Mouse (Mus musculus) kidney, embryonic 14.5 days (tissue): ENCODE data around the gene Eif3d. TPM values are rescaled to one million over a fixed set of nuclear protein-coding genes. Genes with fewer than 3 reads are reported as not detected.

Source experiments
- ATAC-seq: fragments of 200-750 bp; cut with Nextera tagmentation; 2 replicates; pipeline ENCODE4 v1.8.0; 2017; ENCODE audit warnings: moderate number of reproducible peaks, mild to moderate bottlenecking, moderate TSS enrichment, moderate library complexity; ENCODE audit not compliant: low FRiP score, low TSS enrichment
- H3K27ac ChIP-seq: fragments of 300-500 bp; sonication (generic); 2 replicates; pipeline ENCODE4 v1.5.1; 2014; ENCODE audit warnings: low read depth, mild to moderate bottlenecking, low read length, moderate library complexity, mixed read lengths
- H3K27me3 ChIP-seq: fragments of 300-500 bp; sonication (generic); 2 replicates; pipeline ENCODE4 v1.6.1; 2014; ENCODE audit warnings: mild to moderate bottlenecking, low read length; ENCODE audit not compliant: control insufficient read depth, insufficient read depth
- H3K36me3 ChIP-seq: fragments of 300-500 bp; sonication (generic); 2 replicates; pipeline ENCODE4 v1.6.1; 2014; ENCODE audit warnings: low read length, mixed read lengths; ENCODE audit not compliant: control insufficient read depth, insufficient read depth
- H3K4me1 ChIP-seq: fragments of 300-500 bp; sonication (generic); 2 replicates; pipeline ENCODE4 v1.6.1; 2014; ENCODE audit warnings: low read length, mixed read lengths; ENCODE audit not compliant: control insufficient read depth, insufficient read depth
- H3K4me2 ChIP-seq: fragments of 300-500 bp; sonication (generic); replicated peaks from 2 replicates; pipeline ENCODE4 v1.6.1; 2014; ENCODE audit warnings: low read depth, mild to moderate bottlenecking, low read length
- H3K4me3 ChIP-seq: fragments of 300-500 bp; sonication (generic); 2 replicates; pipeline ENCODE4 v1.5.1; 2014; ENCODE audit warnings: mild to moderate bottlenecking, low read length
- H3K9ac ChIP-seq: fragments of 300-500 bp; sonication (generic); 2 replicates; pipeline ENCODE4 v1.6.1; 2014; ENCODE audit warnings: low read depth, mild to moderate bottlenecking, low read length, moderate library complexity
- H3K9me3 ChIP-seq: fragments of 300-500 bp; sonication (generic); 2 replicates; pipeline ENCODE4 v1.6.1; 2016; ENCODE audit warnings: low read length; ENCODE audit not compliant: control insufficient read depth
- WGBS: fragments of 180-500 bp; shearing (Covaris S2); extraction: QIAGEN DNeasy Blood & Tissue Kit; methylation state at CpG from one replicate; pipeline ENCODE4 v1.1.7; 2014; 5-methylcytosine and 5-hydroxymethylcytosine counted together
- polyA plus RNA-seq: library from polyadenylated mRNA; unstranded; fragments of >200 nt; fragmentation: Nextera tagmentation; extraction: Ambion mirVana; gene quantifications from 2 replicates; pipeline ENCODE4 v1.2.1, GENCODE M21; 2014

Eif3d gene
- polyA plus RNA-seq, 1 experiment from 2014 or later: 247 TPM

DNA sequence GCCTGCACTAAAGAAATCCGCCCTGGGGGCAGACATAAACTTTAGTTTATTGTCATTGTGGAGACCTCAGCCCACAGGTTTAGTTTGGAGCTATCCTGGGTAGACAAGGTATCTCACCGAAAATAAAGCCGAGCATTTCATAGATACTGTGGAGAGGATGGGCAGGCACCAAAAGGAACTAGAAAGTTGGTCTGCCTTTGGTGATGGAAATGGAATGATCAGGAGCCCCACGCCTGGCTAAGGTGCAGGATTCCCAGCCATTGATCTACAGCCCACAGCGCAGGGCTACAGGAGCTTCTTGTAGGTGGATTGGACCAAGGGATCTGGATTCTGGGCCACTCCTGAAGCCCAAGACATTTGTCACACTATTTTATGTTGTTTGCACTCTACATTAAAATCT lies 13.0 kb downstream of the Eif3d start:
- H3K36me3 ChIP-seq: peaks cover 45% of the 10 kb centered on the region
- peaks cover 8% of the 10 kb centered on the region for H3K27me3 ChIP-seq
- peaks cover 13% of the 10 kb centered on the region for H3K4me1 ChIP-seq
- H3K4me2 ChIP-seq: no peak overlapping the region
- no peak for ATAC-seq
- no peak overlapping the region for H3K9ac ChIP-seq
- H3K27ac ChIP-seq: no peak overlapping the region
- H3K4me3 ChIP-seq: no peak overlapping the region
- WGBS: 40% methylated on average over 5 of the region's 5 CpGs
- no peaks in the 10 kb centered on the region for H3K9me3 ChIP-seq

DNA sequence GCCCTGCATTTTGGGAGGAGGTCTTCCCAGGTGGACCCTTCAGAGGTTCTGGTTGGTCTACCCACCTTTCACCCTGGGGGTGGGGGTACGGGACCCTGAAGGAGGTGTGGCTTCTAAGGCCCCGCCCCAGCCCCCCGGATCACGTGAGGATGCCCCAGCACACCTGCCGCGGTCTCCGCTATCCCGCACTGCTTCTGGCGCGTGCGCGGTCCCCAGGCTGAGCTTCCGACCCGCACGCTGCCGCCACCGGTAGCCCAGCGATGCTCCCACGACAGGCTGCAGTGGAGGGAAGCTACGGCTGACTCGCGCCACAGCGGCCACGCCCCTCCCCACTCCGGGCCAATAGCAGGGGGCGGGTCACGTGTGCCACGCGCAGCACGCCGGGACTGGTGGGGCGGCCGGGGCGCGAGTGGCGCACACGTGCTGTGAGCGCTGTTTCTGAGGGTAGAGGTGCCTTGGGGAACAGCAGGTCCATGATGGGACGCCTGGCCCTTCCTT lies 14.2 kb downstream of the Eif3d start, which contains the start of gene Foxred2:
Gene Foxred2, minus strand, starts transcription at position 319 of the 498 bp plus-strand sequence.
- H3K27me3 ChIP-seq: peaks cover 8% of the 10 kb centered on the region
- H3K27ac ChIP-seq: no peak within 1 kb of the TSS
- ATAC-seq: peak; percentile 94
- H3K4me2 ChIP-seq: peak within 1 kb of the TSS; percentile 69
- peaks cover 13% of the 10 kb centered on the region for H3K4me1 ChIP-seq
- H3K36me3 ChIP-seq: peaks cover 33% of the 10 kb centered on the region
- no peaks in the 10 kb centered on the region for H3K9me3 ChIP-seq
- under 1% methylated on average over 39 of the region's 39 CpGs for WGBS
- H3K4me3 ChIP-seq: peak within 1 kb of the TSS; percentile 39
- H3K9ac ChIP-seq: peak within 1 kb of the TSS; percentile 44

DNA sequence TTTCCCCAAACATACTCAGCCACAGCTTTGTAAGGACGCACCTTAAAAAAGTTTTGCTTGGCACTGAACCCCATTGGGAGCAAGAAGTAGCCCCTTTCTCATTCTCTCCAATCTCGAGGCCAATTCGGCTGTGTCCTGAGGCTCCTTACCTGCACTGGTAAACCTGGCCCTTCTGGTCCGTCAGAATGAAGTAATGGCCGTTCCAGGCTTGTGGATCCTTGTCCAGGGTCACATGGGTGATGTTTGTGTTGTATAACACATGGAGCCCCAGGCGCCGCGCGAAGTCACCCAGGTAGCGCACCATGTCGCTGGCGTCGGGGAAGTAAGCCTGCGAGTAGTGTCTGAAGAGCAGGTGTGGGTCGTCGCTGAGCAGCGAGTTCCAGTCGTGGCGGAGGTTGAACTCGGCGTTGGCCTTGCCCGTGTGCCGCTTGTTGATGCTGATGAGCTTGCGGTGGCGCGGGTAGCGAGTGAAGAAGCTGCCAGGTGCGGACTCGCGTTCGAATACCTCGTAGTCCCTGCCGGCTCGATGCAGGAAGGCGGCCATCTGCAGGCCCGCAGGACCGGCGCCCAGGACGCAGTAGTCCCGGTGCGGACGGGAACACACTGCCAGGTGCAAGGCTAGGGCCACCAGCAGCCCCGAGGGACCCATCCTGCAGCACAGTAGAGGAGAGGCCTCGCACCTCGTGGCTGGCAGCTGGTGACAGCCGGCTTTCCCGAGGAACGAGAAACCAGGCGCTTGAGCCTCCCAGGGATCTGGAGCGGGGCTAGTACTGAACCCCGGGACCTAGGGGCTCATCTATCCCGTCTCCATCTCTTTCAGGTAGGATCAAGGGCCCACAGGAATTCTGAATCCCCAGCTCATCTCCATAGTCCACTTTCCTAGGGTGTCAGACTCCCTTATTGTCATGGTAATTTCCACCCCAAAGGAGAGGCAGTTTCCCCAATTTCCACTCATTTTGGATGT lies 14.9 kb downstream of the Eif3d start:
- Histone ChIP-seq H3K27me3 (peaks cover 8% of the 10 kb centered on the region), H3K4me1 (peaks cover 13% of the 10 kb centered on the region), H3K36me3 (peaks cover 26% of the 10 kb centered on the region), H3K9me3 (no peaks in the 10 kb centered on the region), H3K4me2 (peak overlapping the region; percentile 69), H3K4me3 (peak overlapping the region; percentile 39), H3K27ac (no peak overlapping the region), H3K9ac (peak overlapping the region; percentile 44)
- peak; percentile 32 for ATAC-seq
- WGBS: 8% methylated on average over 52 of the region's 52 CpGs

DNA sequence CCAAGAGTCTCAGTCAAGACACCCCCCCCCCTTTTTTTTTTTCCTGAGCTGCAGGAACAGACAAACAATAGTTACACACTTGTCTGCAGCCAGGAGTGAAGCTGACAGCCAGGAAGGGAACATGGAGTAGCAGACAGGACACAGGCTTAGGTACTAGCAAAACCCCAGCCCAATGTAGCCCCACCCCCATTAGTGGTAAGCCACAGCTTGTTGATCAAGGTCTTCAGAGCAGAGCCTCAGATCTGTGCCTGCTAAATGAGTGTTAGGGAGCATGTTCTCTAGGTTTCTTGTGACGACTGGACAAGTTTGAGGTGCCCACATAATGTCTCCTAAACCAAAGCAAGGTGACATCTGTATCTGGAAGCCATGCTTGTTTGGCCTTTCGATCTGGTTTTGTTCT lies 16.3 kb downstream of the Eif3d start:
- no peaks in the 10 kb centered on the region for H3K9me3 ChIP-seq
- H3K4me1 ChIP-seq: peaks cover 13% of the 10 kb centered on the region
- no peak overlapping the region for H3K4me2 ChIP-seq
- no peak overlapping the region for H3K27ac ChIP-seq
- no peak for ATAC-seq
- WGBS: 79% methylated on average over 2 of the region's 2 CpGs
- peaks cover 8% of the 10 kb centered on the region for H3K27me3 ChIP-seq
- H3K36me3 ChIP-seq: peaks cover 12% of the 10 kb centered on the region
- H3K4me3 ChIP-seq: no peak overlapping the region
- no peak overlapping the region for H3K9ac ChIP-seq

DNA sequence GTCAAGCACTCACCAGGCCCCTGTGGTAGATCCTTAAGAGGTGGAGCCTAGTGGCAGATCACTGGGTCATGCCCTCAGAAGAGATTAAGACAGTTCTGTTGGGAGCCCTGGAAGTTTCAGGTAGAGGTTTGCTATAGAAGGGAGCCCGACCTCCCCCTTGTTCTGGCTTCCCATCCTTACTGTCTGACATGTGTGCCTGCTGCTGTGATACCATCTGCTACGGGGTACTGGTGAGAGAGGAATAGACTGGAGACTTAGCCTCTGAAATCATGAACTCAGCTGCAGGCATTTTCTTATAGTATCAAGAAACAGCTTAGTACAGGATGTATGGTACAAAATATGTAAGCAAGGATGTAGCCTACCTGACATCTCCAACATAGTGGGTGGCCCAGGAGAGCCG lies 17.7 kb downstream of the Eif3d start:
- no peak overlapping the region for H3K9ac ChIP-seq
- no peak overlapping the region for H3K4me2 ChIP-seq
- H3K27ac ChIP-seq: no peak overlapping the region
- 89% methylated on average over 3 of the region's 3 CpGs for WGBS
- H3K4me1 ChIP-seq: peaks cover 13% of the 10 kb centered on the region
- H3K27me3 ChIP-seq: peaks cover 8% of the 10 kb centered on the region
- H3K4me3 ChIP-seq: no peak overlapping the region
- H3K36me3 ChIP-seq: no peaks in the 10 kb centered on the region
- H3K9me3 ChIP-seq: no peaks in the 10 kb centered on the region
- ATAC-seq: no peak

DNA sequence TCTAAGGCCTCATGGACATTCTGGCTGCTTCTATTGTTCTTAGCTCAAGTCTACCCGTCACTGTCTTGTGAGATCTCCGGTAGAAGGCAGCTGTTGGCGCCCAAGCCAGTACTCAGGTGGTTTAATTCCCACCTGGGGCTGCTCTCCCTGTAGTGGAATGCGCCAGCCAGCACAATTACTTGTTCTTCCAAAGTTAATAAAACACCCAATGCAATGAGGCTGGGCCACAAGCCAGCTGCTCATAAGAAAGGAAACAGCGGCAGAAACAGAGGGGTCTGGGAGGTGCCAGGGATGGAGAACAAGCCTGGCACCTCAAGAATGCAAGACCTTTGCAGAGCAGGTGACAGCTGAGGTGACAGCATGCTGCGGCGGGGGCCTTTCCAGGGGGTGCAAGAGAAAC lies 21.6 kb downstream of the Eif3d start:
- ATAC-seq: no peak
- H3K9ac ChIP-seq: no peak overlapping the region
- WGBS: 92% methylated on average over 7 of the region's 7 CpGs
- H3K4me2 ChIP-seq: no peak overlapping the region
- no peak overlapping the region for H3K27ac ChIP-seq
- H3K4me3 ChIP-seq: no peak overlapping the region
- no peaks in the 10 kb centered on the region for H3K4me1 ChIP-seq
- no peaks in the 10 kb centered on the region for H3K27me3 ChIP-seq
- no peaks in the 10 kb centered on the region for H3K9me3 ChIP-seq
- no peaks in the 10 kb centered on the region for H3K36me3 ChIP-seq

DNA sequence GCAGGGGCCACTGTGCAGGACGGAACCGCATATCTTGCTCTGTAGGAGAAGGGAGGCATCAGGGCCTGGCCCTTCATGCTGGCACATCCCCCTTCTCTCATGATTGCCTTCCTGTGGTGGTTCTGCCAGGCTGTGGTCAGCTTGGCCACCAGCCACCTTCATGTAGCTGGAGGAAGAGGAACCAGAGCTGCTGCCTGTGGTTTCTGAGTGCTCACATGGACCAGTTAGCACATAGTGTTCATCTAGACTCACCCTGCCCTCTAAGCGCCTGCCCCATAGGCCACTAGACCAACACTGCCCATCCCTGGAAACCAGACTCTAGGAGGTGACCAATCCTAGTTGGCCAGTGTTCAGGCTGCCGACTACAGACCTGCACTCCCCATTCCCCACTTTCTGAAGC lies 24.9 kb downstream of the Eif3d start:
- H3K9ac ChIP-seq: no peak overlapping the region
- ATAC-seq: no peak
- H3K4me3 ChIP-seq: no peak overlapping the region
- H3K4me2 ChIP-seq: no peak overlapping the region
- no peaks in the 10 kb centered on the region for H3K9me3 ChIP-seq
- no peaks in the 10 kb centered on the region for H3K4me1 ChIP-seq
- WGBS: 81% methylated on average over 4 of the region's 4 CpGs
- H3K27me3 ChIP-seq: no peaks in the 10 kb centered on the region
- no peak overlapping the region for H3K27ac ChIP-seq
- peaks cover 2% of the 10 kb centered on the region; the same call in 1 of the 2 replicates for H3K36me3 ChIP-seq

DNA sequence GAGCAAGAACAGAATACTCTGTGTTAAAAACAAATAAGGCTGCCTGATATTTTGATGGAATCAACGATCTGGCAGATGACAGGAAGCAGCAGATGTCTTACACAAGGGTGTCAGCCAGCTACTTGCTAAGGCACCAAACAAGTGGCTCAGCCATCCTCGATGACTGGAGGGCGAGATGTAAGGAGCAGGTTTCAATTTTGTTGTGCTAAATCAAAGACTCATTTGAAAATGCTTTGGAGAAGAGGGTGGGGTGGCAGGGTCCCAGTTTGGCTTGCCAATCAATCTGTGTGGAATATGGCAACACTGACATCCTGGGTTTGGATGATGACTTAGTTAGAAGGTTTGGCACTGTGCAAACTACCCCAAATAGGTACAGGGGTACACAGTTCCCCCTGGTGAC lies 29.1 kb downstream of the Eif3d start:
- no peak overlapping the region for H3K27ac ChIP-seq
- WGBS: 84% methylated on average over 3 of the region's 3 CpGs
- H3K9me3 ChIP-seq: no peaks in the 10 kb centered on the region
- H3K4me1 ChIP-seq: no peaks in the 10 kb centered on the region
- no peak overlapping the region for H3K4me3 ChIP-seq
- no peak overlapping the region for H3K4me2 ChIP-seq
- ATAC-seq: no peak
- no peaks in the 10 kb centered on the region for H3K27me3 ChIP-seq
- no peak overlapping the region for H3K9ac ChIP-seq
- peaks cover 2% of the 10 kb centered on the region; the same call in 1 of the 2 replicates for H3K36me3 ChIP-seq

DNA sequence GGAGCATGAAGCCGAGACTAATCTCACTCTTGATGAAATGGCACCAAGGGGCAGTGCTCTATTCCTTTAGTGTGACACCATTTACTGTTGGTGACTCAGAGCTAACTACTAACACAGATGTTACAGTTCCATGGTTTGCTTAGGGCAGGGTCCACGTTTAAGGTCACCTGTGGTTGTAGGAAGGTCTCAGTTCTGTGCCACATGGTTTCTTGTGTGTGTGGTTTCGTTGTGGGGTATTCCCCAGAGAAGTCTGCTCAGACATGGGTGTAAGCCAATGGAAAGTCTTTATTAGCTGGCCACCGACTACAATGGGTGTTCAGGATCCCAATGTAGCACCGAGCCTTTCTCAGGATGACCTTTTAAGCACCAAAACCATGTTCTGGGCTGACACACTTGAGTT lies 32.1 kb downstream of the Eif3d start:
- Histone ChIP-seq H3K4me3 (no peak overlapping the region), H3K27me3 (no peaks in the 10 kb centered on the region), H3K4me1 (no peaks in the 10 kb centered on the region), H3K36me3 (peaks cover 2% of the 10 kb centered on the region; the same call in 1 of the 2 replicates), H3K27ac (no peak overlapping the region), H3K9ac (no peak overlapping the region), H3K9me3 (no peaks in the 10 kb centered on the region), H3K4me2 (no peak overlapping the region)
- no peak for ATAC-seq
- WGBS: 75% methylated on average over 5 of the region's 5 CpGs
